Mouse (Mus musculus) testis, adult 2 months (tissue): ENCODE data around the gene Megf11.
"Not testable (repeated sequence)": the region's sequence is repeated elsewhere in the genome, so short reads cannot be mapped to it uniquely, and the experiment has no call there.

Experiments used
- CTCF ChIP-seq: fragments of 200-500 bp; IDR thresholded peaks from 2 replicates; pipeline ENCODE4 v1.5.1; 2012; ENCODE audit warnings: low read depth, mild to moderate bottlenecking, inconsistent platforms, low read length, moderate library complexity; ENCODE audit not compliant: control insufficient read depth, insufficient read depth, insufficient replicate concordance
- POLR2A ChIP-seq: fragments of 200-500 bp; IDR thresholded peaks from 2 replicates; pipeline ENCODE4 v1.6.1; 2012; ENCODE audit warnings: low read depth, mild to moderate bottlenecking, inconsistent platforms, low read length, moderate library complexity; ENCODE audit not compliant: control insufficient read depth

- TF ChIP-seq CTCF, POLR2A: not testable (repeated sequence)
Measured at GRCm38 (mm10) chr9:64477397-64477796, 92.0 kb downstream of the Megf11 start.
